Mouse (Mus musculus) olfactory bulb, adult 2 months (tissue): Measurements from ENCODE around the gene Gm13271. TPM values are rescaled to one million over a fixed set of nuclear protein-coding genes. Genes with fewer than 3 reads are reported as not detected.
A peak's percentile ranks its signal among the peaks of the same experiment; 100 is the strongest.
"Not testable (repeated sequence)": the region's sequence is repeated elsewhere in the genome, so short reads cannot be mapped to it uniquely, and the experiment has no call there.

Experiments
- H3K27ac ChIP-seq: fragments of 200-500 bp; 2 replicates; pipeline ENCODE4 v1.5.1; 2012; ENCODE audit warnings: low read depth, low read length; ENCODE audit not compliant: insufficient read depth
- H3K4me1 ChIP-seq: fragments of 200-500 bp; 2 replicates; pipeline ENCODE4 v1.6.1; 2012; ENCODE audit warnings: low read length; ENCODE audit not compliant: control insufficient read depth, insufficient read depth
- H3K4me3 ChIP-seq: fragments of 200-500 bp; 2 replicates; pipeline ENCODE4 v1.5.1; 2012; ENCODE audit warnings: mild to moderate bottlenecking, low read depth, low read length, moderate library complexity; ENCODE audit not compliant: insufficient read depth
- CTCF ChIP-seq: fragments of 200-500 bp; IDR thresholded peaks from 2 replicates; pipeline ENCODE4 v1.5.1; 2012; ENCODE audit warnings: low read depth, mild to moderate bottlenecking, low read length, moderate library complexity; ENCODE audit not compliant: insufficient read depth
- POLR2A ChIP-seq: fragments of 200-500 bp; IDR thresholded peaks from 2 replicates; pipeline ENCODE4 v1.6.1; 2012; ENCODE audit warnings: mild to moderate bottlenecking, low read depth, low read length, moderate library complexity; ENCODE audit not compliant: insufficient read depth
- WGBS: fragments of 180-500 bp; shearing (Covaris S2); methylation state at CpG from one replicate; pipeline ENCODE4 v1.1.7; 2018; 5-methylcytosine and 5-hydroxymethylcytosine counted together
- polyA plus RNA-seq: library from polyadenylated mRNA; stranded (reverse); fragments of >200 nt; gene quantifications from 2 replicates; pipeline ENCODE4 v1.2.4, GENCODE M21; 2012; ENCODE audit warnings: low replicate concordance; ENCODE audit not compliant: missing spikeins, insufficient read depth, insufficient read length

Gene Gm13271
- not detected in 2 replicates for polyA plus RNA-seq

- not testable (repeated sequence) for H3K4me3 ChIP-seq, H3K27ac ChIP-seq, H3K4me1 ChIP-seq
- WGBS, result 80% methylated on average over 15 of the region's 15 CpGs
Measured at GRCm38 (mm10) chr4:88754818-88755340, at the start of gene Gm13271. Gm13271 (plus strand) TSS chr4:88754868.

DNA sequence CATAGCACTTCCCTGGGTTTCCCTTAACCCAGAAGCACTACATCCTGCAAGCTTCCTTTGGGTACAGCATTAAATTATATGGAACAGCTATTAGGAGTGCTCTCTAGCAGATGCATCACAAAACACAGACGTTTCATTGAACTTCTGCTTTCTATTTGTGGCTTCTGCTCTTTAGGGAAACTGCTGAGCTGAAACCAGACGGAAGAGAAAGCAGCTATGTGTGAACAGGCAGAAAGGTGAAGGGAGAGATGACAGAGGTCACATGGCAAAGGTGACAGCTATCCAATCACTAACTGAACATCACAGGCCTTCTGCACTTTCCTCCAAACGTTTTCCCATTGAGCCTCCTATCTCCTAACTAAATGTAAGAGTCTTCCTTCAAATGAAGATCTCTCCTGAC, 48.7 kb upstream of the Gm13271 start:
- 27% methylated on average over 3 of the region's 3 CpGs for WGBS
- TF ChIP-seq POLR2A (no peak), CTCF (no peak)
- H3K27ac ChIP-seq, result no peak overlapping the region

DNA sequence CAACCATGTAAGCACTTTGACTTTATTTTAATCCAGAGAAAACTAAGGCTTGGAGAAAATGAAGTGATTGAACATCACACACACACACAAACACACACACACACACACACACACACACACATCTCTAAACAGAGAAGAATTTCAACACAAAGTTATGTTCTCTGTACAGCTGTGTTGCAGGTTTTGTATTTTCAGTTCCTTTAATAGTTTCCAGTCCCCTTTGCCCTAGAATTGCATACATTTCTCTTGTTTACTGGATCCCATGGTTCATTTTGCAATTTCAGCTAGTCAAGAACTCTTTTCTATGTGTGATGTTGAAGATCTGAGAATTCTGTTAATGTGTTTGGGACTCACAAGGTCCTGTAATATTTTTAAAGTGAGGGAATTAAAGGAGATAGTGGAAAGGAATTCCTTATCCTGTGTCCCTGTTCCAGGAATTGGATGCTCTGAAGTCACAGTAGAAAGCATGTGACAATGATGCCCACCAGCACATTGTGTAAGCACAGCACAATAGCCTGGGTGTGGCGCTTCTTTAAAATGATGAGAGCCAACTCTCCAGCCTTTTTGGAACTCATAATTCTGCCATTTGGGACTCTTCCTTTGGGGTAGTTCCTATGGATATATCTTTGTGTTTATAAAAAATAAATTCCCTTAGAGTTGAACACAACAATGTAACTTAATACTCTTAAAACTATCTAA, 47.4 kb upstream of the Gm13271 start:
- Histone ChIP-seq H3K27ac (no peak overlapping the region), H3K4me1 (no peaks in the 10 kb centered on the region), H3K4me3 (no peak overlapping the region)
- TF ChIP-seq POLR2A, result no peak
- no peak for TF ChIP-seq CTCF
- 94% methylated on average over 1 of the region's 1 CpGs for WGBS

More for the DNA sequence above, 48.7 kb upstream of the Gm13271 start:
- no peaks in the 10 kb centered on the region for H3K4me1 ChIP-seq
- H3K4me3 ChIP-seq, result no peak overlapping the region

DNA sequence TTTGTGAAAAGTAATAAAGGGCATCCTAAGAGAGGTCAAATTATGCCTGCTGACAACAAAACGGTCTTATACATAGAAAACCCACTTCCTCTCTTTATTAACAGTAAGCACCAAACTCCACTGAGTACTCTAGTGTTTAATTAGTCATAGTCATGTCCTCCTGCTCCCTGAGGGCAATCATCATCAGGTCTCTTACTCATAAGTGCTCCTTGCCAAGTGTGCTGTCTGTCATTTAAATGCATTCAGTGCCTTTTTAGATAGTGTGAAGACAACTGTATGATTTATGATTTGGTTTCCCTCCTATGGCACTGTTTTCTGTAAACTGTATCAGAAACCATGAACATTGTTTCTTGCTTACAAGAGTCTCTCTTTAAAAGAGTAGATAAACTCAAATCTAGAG, 40.4 kb upstream of the Gm13271 start:
- no peak overlapping the region for H3K27ac ChIP-seq

DNA sequence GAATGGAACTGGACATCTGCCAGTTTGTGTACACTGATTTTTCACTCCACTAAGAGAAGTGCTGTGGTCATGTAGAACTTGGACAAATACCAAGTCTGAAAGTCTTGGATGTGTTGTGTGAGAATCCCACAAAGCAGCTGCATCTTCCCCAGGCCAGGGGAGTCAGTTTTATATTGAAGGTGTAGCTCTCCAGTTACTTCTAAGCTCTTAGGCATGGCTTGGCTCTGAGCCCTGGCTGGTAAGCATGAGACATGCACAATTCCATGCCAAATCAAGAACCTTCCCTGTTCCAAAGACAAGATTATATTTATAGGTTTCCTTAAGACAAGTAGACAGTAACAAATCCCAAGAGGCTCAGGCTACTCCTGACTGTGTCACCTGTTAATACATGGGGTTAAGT, 39.6 kb upstream of the Gm13271 start:
- Histone ChIP-seq H3K4me3 (no peak overlapping the region), H3K4me1 (peaks cover 2% of the 10 kb centered on the region; the same call in 1 of the 2 replicates), H3K27ac (no peak overlapping the region)
- TF ChIP-seq CTCF, result no peak
- no peak for TF ChIP-seq POLR2A

More for the DNA sequence above, 40.4 kb upstream of the Gm13271 start:
- Histone ChIP-seq H3K4me1 (peaks cover 2% of the 10 kb centered on the region; the same call in 1 of the 2 replicates), H3K4me3 (no peak overlapping the region)
- no peak for TF ChIP-seq POLR2A
- no peak for TF ChIP-seq CTCF
- 65% methylated on average over 1 of the region's 1 CpGs for WGBS

DNA sequence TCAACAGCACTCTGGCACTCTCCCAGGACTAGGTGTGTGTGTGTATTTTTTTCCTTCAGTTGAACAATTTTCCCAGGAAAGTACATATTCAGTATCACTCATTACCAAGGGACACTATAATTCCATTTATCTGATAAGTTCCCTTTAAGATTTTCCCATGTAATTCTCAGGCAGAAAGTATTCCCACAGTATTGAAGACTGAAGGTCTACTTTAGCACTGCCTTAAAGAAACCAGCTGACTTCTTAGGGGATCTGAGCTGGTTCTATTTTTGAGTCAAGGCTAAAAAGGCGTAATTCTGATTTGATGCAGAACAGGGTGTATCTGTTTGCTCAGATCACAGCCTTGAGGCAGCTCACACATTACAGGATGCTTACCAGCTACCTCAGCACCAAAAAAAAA, 36.0 kb upstream of the Gm13271 start:
- WGBS, result 3% methylated on average over 1 of the region's 1 CpGs
- TF ChIP-seq POLR2A (no peak), CTCF (no peak)

DNA sequence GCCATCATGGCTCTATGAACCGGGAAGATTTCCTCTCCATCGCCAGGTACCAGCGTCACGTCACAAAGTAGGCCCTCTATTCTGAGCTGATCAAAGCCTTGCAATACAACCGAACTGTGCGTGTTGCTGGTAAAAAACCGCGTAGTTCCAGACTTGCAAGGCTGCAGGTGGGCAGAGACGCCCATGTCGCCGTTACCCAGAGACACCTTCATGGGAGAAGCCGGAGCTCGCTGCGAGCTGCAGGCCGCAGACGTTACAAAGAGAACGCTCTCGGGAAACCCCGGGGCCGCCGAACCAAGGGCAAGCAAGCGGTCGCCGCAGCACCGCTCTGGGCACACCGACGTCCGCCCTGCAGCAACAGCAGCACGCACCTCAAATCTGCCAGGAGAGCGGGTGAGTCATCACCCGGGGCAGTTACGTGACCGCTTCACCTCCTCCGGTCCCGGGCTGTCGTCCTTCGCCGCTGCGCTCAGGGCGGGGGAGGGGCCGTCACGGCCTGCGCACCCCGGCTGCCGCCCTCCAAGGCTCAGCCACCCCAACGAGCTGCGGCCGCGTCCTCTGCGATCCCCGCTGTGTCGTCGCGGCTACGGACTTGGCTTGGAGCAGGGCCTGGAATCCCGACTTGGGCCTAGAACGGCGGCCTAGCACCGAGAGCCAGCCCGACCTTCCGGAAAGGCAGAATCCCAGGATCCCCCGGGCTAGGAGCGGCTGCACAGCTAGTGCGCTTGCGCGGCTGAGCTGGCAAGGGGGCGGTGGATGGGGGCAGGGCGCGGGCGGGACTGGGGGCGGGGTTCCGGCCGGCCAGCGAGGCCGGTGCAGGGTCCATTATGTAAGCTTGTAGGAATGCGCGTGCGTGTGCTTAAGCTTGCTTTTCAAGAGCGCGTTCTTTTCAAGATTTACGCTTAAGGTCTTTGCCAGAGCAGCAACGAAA, 32.6 kb upstream of the Gm13271 start, which contains the start of the genes Gm26566 and Klhl9:
Gene Gm26566, plus strand, starts transcription at position 15 of the 931 bp plus-strand sequence.
Gene Klhl9, minus strand, starts transcription at position 675 of the 931 bp plus-strand sequence.
- H3K4me1 ChIP-seq, result peaks cover 2% of the 10 kb centered on the region
- H3K27ac ChIP-seq, result peak within 1 kb of the TSS; percentile 99
- WGBS, result under 1% methylated on average over 82 of the region's 82 CpGs
- H3K4me3 ChIP-seq, result peak within 1 kb of the TSS; percentile 96
- TF ChIP-seq POLR2A (peak; percentile 93), CTCF (no peak)

More for the DNA sequence above, 36.0 kb upstream of the Gm13271 start:
- H3K4me1 ChIP-seq, result peaks cover 2% of the 10 kb centered on the region
- H3K27ac ChIP-seq, result no peak overlapping the region
- H3K4me3 ChIP-seq, result no peak overlapping the region

- Histone ChIP-seq H3K4me1 (no peaks in the 10 kb centered on the region; the same call in 1 of the 2 replicates), H3K4me3 (no peak overlapping the region), H3K27ac (no peak overlapping the region)
- TF ChIP-seq POLR2A (no peak), CTCF (no peak)
- WGBS, result 68% methylated on average over 8 of the region's 8 CpGs
Measured at GRCm38 (mm10) chr4:88723497-88724090, 31.1 kb upstream of the Gm13271 start.
